Mouse (Mus musculus): Measurements from ENCODE around the gene Cacul1. TPM values are rescaled to one million over a fixed set of nuclear protein-coding genes. Genes with fewer than 3 reads are reported as not detected.

Cacul1 gene
- polyA plus RNA-seq, 2 experiments: 4.7 to 6.7 TPM

- ATAC-seq (ENCODE audit: insufficient read depth): peak; percentile 29
- peak in 1 of 3 experiments; percentile 31 for DNase-seq (ENCODE audit: low read depth in 3 of 3, low spot score in 3 of 3)
- no peaks in the 10 kb centered on the region for H3K9me3 ChIP-seq (ENCODE audit: control insufficient read depth, low read length)
- peak overlapping the region; percentile 69 to 86 for H3K4me3 ChIP-seq (ENCODE audit: insufficient read depth in 1 of 2, low read depth in 2 of 2, low read length in 2 of 2)
- H3K4me2 ChIP-seq (ENCODE audit: low read depth): peak overlapping the region; percentile 92
- WGBS (ENCODE audit: insufficient replicate concordance): under 1% methylated on average over 27 of the region's 34 CpGs
- peaks cover 5 to 15% of the 10 kb centered on the region in 2 experiments; a peak in 3 of 4 replicates for H3K4me1 ChIP-seq (replicated peaks; ENCODE audit: control insufficient read depth in 2 of 2, insufficient read depth in 2 of 2, low read length in 1 of 2)
- TF ChIP-seq CTCF (IDR thresholded peaks at IDR 0.05; ENCODE audit: low read depth) (no peak), EP300 (IDR thresholded peaks at IDR 0.05; ENCODE audit: low read depth) (no peak)
- H3K27ac ChIP-seq: peak overlapping the region; percentile 78
- H3K9ac ChIP-seq (replicated peaks): peak overlapping the region; percentile 96
- H3K27me3 ChIP-seq (ENCODE audit: control insufficient read depth, insufficient read depth, low read length): no peaks in the 10 kb centered on the region
- no peaks in the 10 kb centered on the region for H3K36me3 ChIP-seq (replicated peaks; ENCODE audit: control insufficient read depth, insufficient read depth, low read depth)
Observed at GRCm38 (mm10) chr19:60579771-60580581, 849 bp downstream of the Cacul1 start.

GRCm38 (mm10) chr19:60576741-60577140, 4.1 kb downstream of the Cacul1 start:
- no peaks in the 10 kb centered on the region for H3K27me3 ChIP-seq (ENCODE audit: control insufficient read depth, insufficient read depth, low read length)
- H3K36me3 ChIP-seq (replicated peaks; ENCODE audit: control insufficient read depth, insufficient read depth, low read depth): no peaks in the 10 kb centered on the region
- ATAC-seq (ENCODE audit: insufficient read depth) (no peak), DNase-seq (ENCODE audit: low read depth in 3 of 3, low spot score in 3 of 3) (no peak)
- no peak overlapping the region for H3K4me2 ChIP-seq (ENCODE audit: low read depth)
- no peaks in the 10 kb centered on the region for H3K9me3 ChIP-seq (ENCODE audit: control insufficient read depth, low read length)
- no peak overlapping the region for H3K27ac ChIP-seq
- peaks cover 5 to 15% of the 10 kb centered on the region in 2 experiments; a peak in 3 of 4 replicates for H3K4me1 ChIP-seq (replicated peaks; ENCODE audit: control insufficient read depth in 2 of 2, insufficient read depth in 2 of 2, low read length in 1 of 2)
- H3K4me3 ChIP-seq (ENCODE audit: insufficient read depth in 1 of 2, low read depth in 2 of 2, low read length in 2 of 2): no peak overlapping the region
- H3K9ac ChIP-seq (replicated peaks): no peak overlapping the region
- 78% methylated on average over 1 of the region's 1 CpGs for WGBS (ENCODE audit: insufficient replicate concordance)
- TF ChIP-seq CTCF (IDR thresholded peaks at IDR 0.05; ENCODE audit: low read depth) (no peak), EP300 (IDR thresholded peaks at IDR 0.05; ENCODE audit: low read depth) (no peak)

DNA sequence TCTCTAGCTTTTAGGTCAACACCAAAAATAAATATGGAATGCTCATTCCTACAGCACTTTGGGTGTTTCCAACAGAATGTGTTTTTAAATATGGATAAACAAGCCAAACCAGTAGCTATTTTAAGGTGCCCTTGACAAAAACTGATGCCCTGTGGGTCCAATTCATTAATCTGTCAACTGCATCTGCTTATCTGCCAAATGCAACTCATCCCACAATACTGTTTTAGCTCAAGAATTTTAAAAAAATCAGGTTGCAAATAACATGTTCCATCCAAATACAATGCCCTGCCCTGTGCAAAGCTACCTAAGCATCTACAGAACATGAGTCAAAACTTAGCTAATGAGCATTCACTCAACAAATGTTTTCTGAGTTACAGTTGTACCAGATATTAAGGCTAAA, 20.3 kb downstream of the Cacul1 start:
- H3K4me3 ChIP-seq (ENCODE audit: insufficient read depth in 1 of 2, low read depth in 2 of 2, low read length in 2 of 2): no peak overlapping the region
- H3K9me3 ChIP-seq (ENCODE audit: control insufficient read depth, low read length): no peaks in the 10 kb centered on the region
- DNase-seq (ENCODE audit: low read depth in 3 of 3, low spot score in 3 of 3) (no peak), ATAC-seq (ENCODE audit: insufficient read depth) (peak; percentile 53; the same call in 1 of the 2 replicates)
- H3K4me1 ChIP-seq (replicated peaks; ENCODE audit: control insufficient read depth in 2 of 2, insufficient read depth in 2 of 2, low read length in 1 of 2): peaks cover 3 to 5% of the 10 kb centered on the region in 2 experiments; a peak in 3 of 4 replicates
- no peak for TF ChIP-seq EP300 (IDR thresholded peaks at IDR 0.05; ENCODE audit: low read depth)
- no peak for TF ChIP-seq CTCF (IDR thresholded peaks at IDR 0.05; ENCODE audit: low read depth)
- H3K27ac ChIP-seq: no peak overlapping the region
- no peak overlapping the region; the same call in 1 of the 2 replicates for H3K9ac ChIP-seq (replicated peaks)
- H3K36me3 ChIP-seq (replicated peaks; ENCODE audit: control insufficient read depth, insufficient read depth, low read depth): no peaks in the 10 kb centered on the region; the same call in 1 of the 2 replicates
- H3K27me3 ChIP-seq (ENCODE audit: control insufficient read depth, insufficient read depth, low read length): no peaks in the 10 kb centered on the region
- no peak overlapping the region for H3K4me2 ChIP-seq (ENCODE audit: low read depth)

- no peak overlapping the region for H3K27ac ChIP-seq
- H3K4me3 ChIP-seq (ENCODE audit: insufficient read depth in 1 of 2, low read depth in 2 of 2, low read length in 2 of 2): no peak overlapping the region
- no peak overlapping the region for H3K4me2 ChIP-seq (ENCODE audit: low read depth)
- TF ChIP-seq CTCF (IDR thresholded peaks at IDR 0.05; ENCODE audit: low read depth) (no peak), EP300 (IDR thresholded peaks at IDR 0.05; ENCODE audit: low read depth) (no peak)
- DNase-seq (ENCODE audit: low read depth in 3 of 3, low spot score in 3 of 3) (no peak), ATAC-seq (ENCODE audit: insufficient read depth) (no peak)
- no peaks in the 10 kb centered on the region for H3K4me1 ChIP-seq (replicated peaks; ENCODE audit: control insufficient read depth in 2 of 2, insufficient read depth in 2 of 2, low read length in 1 of 2)
- 73% methylated on average over 4 of the region's 4 CpGs for WGBS (ENCODE audit: insufficient replicate concordance)
- H3K27me3 ChIP-seq (ENCODE audit: control insufficient read depth, insufficient read depth, low read length): no peaks in the 10 kb centered on the region
- H3K9me3 ChIP-seq (ENCODE audit: control insufficient read depth, low read length): no peaks in the 10 kb centered on the region
- no peaks in the 10 kb centered on the region; the same call in 1 of the 2 replicates for H3K36me3 ChIP-seq (replicated peaks; ENCODE audit: control insufficient read depth, insufficient read depth, low read depth)
- no peak overlapping the region for H3K9ac ChIP-seq (replicated peaks)
Observed at GRCm38 (mm10) chr19:60554866-60555438, 25.9 kb downstream of the Cacul1 start.

GRCm38 (mm10) chr19:60553501-60553900, 27.3 kb downstream of the Cacul1 start:
- TF ChIP-seq EP300 (IDR thresholded peaks at IDR 0.05; ENCODE audit: low read depth) (no peak), CTCF (IDR thresholded peaks at IDR 0.05; ENCODE audit: low read depth) (peak; percentile 69)
- Histone ChIP-seq H3K4me1 (replicated peaks; ENCODE audit: control insufficient read depth in 2 of 2, insufficient read depth in 2 of 2, low read length in 1 of 2) (no peaks in the 10 kb centered on the region), H3K9ac (replicated peaks) (no peak overlapping the region), H3K9me3 (ENCODE audit: control insufficient read depth, low read length) (no peaks in the 10 kb centered on the region), H3K36me3 (replicated peaks; ENCODE audit: control insufficient read depth, insufficient read depth, low read depth) (no peaks in the 10 kb centered on the region; the same call in 1 of the 2 replicates), H3K4me3 (ENCODE audit: insufficient read depth in 1 of 2, low read depth in 2 of 2, low read length in 2 of 2) (no peak overlapping the region), H3K27me3 (ENCODE audit: control insufficient read depth, insufficient read depth, low read length) (no peaks in the 10 kb centered on the region), H3K4me2 (ENCODE audit: low read depth) (no peak overlapping the region), H3K27ac (no peak overlapping the region)
- DNase-seq (ENCODE audit: low read depth in 3 of 3, low spot score in 3 of 3) (peak; percentile 15 to 29 (median 19)), ATAC-seq (ENCODE audit: insufficient read depth) (no peak)
